Mouse (Mus musculus) macrophage (primary cell): ENCODE measurements around the gene Usp5. TPM values are rescaled to one million over a fixed set of nuclear protein-coding genes. Genes with fewer than 3 reads are reported as not detected.

Experiments
- H3K27ac ChIP-seq: fragments of 350-480 bp; formaldehyde crosslinking; 2 replicates; pipeline ENCODE4 v1.9.0; 2021
- H3K36me3 ChIP-seq: fragments of 350-480 bp; formaldehyde crosslinking; 2 replicates; pipeline ENCODE4 v1.9.0; 2021; ENCODE audit errors: inconsistent target
- H3K4me3 ChIP-seq: fragments of 350-480 bp; formaldehyde crosslinking; 2 replicates; pipeline ENCODE4 v1.9.0; 2021; ENCODE audit errors: inconsistent target
- H3K79me2 ChIP-seq: fragments of 350-480 bp; formaldehyde crosslinking; 2 replicates; pipeline ENCODE4 v1.9.0; 2021; ENCODE audit errors: inconsistent target
- WGBS: methylation state at CpG from one replicate; pipeline ENCODE4 v1.1.7; 2026; ENCODE audit warnings: inconsistent platforms; ENCODE audit not compliant: missing documents; 5-methylcytosine and 5-hydroxymethylcytosine counted together
- polyA plus RNA-seq: library from polyadenylated mRNA; stranded (reverse); fragments of 250-400 nt; gene quantifications from 3 replicates; pipeline ENCODE4 v1.2.4, GENCODE M21; 2018; ENCODE audit warnings: inconsistent platforms

Usp5 gene
- polyA plus RNA-seq, 1 experiment from 2014 or later, result 61.4 TPM

GRCm38 (mm10) chr6:124829799-124830700 lies 766 bp upstream of the Usp5 start:
- peak overlapping the region; percentile 87 for H3K27ac ChIP-seq
- peaks cover 18% of the 10 kb centered on the region for H3K36me3 ChIP-seq
- H3K4me3 ChIP-seq, result peak overlapping the region; percentile 97
- H3K79me2 ChIP-seq, result peaks cover 61% of the 10 kb centered on the region
- WGBS, result under 1% methylated on average over 38 of the region's 38 CpGs

GRCm38 (mm10) chr6:124828101-124828592 lies 1.1 kb downstream of the Usp5 start:
- peak overlapping the region; percentile 87 for H3K27ac ChIP-seq
- peaks cover 37% of the 10 kb centered on the region for H3K36me3 ChIP-seq
- H3K4me3 ChIP-seq, result peak overlapping the region; percentile 97
- peaks cover 61% of the 10 kb centered on the region for H3K79me2 ChIP-seq
- 21% methylated on average over 10 of the region's 10 CpGs for WGBS

- Histone ChIP-seq H3K79me2 (peaks cover 17% of the 10 kb centered on the region), H3K4me3 (no peak overlapping the region), H3K36me3 (peaks cover 80% of the 10 kb centered on the region), H3K27ac (no peak overlapping the region)
- 98% methylated on average over 4 of the region's 4 CpGs for WGBS
Measured at GRCm38 (mm10) chr6:124822049-124822448, 7.2 kb downstream of the Usp5 start.

GRCm38 (mm10) chr6:124820891-124821290 lies 8.4 kb downstream of the Usp5 start:
- Histone ChIP-seq H3K79me2 (peaks cover 6% of the 10 kb centered on the region), H3K27ac (no peak overlapping the region), H3K4me3 (no peak overlapping the region), H3K36me3 (peaks cover 81% of the 10 kb centered on the region)
- 97% methylated on average over 5 of the region's 5 CpGs for WGBS

GRCm38 (mm10) chr6:124817971-124818370 lies 11.3 kb downstream of the Usp5 start:
- peak overlapping the region; percentile 46 for H3K27ac ChIP-seq
- WGBS, result 11% methylated on average over 8 of the region's 8 CpGs
- peaks cover 59% of the 10 kb centered on the region for H3K36me3 ChIP-seq

GRCm38 (mm10) chr6:124817563-124817962 lies 11.7 kb downstream of the Usp5 start:
- 67% methylated on average over 8 of the region's 8 CpGs for WGBS
- Histone ChIP-seq H3K27ac (peak overlapping the region; percentile 32), H3K4me3 (no peak overlapping the region), H3K79me2 (peaks cover 14% of the 10 kb centered on the region), H3K36me3 (peaks cover 55% of the 10 kb centered on the region)

More at GRCm38 (mm10) chr6:124817971-124818370, 11.3 kb downstream of the Usp5 start:
- H3K4me3 ChIP-seq, result no peak overlapping the region
- peaks cover 10% of the 10 kb centered on the region for H3K79me2 ChIP-seq

- 98% methylated on average over 11 of the region's 11 CpGs for WGBS
Measured at GRCm38 (mm10) chr6:124817125-124817524, 12.2 kb downstream of the Usp5 start.

GRCm38 (mm10) chr6:124816611-124817010 lies 12.7 kb downstream of the Usp5 start:
- no peak overlapping the region for H3K27ac ChIP-seq
- WGBS, result 98% methylated on average over 4 of the region's 4 CpGs
- peaks cover 23% of the 10 kb centered on the region for H3K79me2 ChIP-seq
- no peak overlapping the region for H3K4me3 ChIP-seq
- H3K36me3 ChIP-seq, result peaks cover 54% of the 10 kb centered on the region

More at GRCm38 (mm10) chr6:124817125-124817524, 12.2 kb downstream of the Usp5 start:
- peaks cover 54% of the 10 kb centered on the region for H3K36me3 ChIP-seq
- no peak overlapping the region for H3K4me3 ChIP-seq
- H3K27ac ChIP-seq, result no peak overlapping the region
- H3K79me2 ChIP-seq, result peaks cover 18% of the 10 kb centered on the region

- Histone ChIP-seq H3K27ac (no peak overlapping the region), H3K4me3 (no peak overlapping the region), H3K79me2 (peaks cover 37% of the 10 kb centered on the region), H3K36me3 (peaks cover 43% of the 10 kb centered on the region)
- 86% methylated on average over 9 of the region's 9 CpGs for WGBS
Measured at GRCm38 (mm10) chr6:124814858-124815774, 14.2 kb downstream of the Usp5 start.

- peaks cover 36% of the 10 kb centered on the region for H3K36me3 ChIP-seq
- peak overlapping the region; percentile 94; the same call in 1 of the 2 replicates for H3K27ac ChIP-seq
- H3K79me2 ChIP-seq, result peaks cover 44% of the 10 kb centered on the region
- 51% methylated on average over 8 of the region's 8 CpGs for WGBS
- no peak overlapping the region for H3K4me3 ChIP-seq
Measured at GRCm38 (mm10) chr6:124814448-124814847, 14.8 kb downstream of the Usp5 start.

GRCm38 (mm10) chr6:124813933-124814332 lies 15.4 kb downstream of the Usp5 start, which contains the start of gene Tpi1:
TSS of gene Tpi1 (minus strand) at chr6:124814296.
- WGBS, result 1% methylated on average over 22 of the region's 22 CpGs
- Histone ChIP-seq H3K27ac (peak within 1 kb of the TSS; percentile 94), H3K79me2 (peaks cover 49% of the 10 kb centered on the region), H3K36me3 (peaks cover 33% of the 10 kb centered on the region; the same call in 1 of the 2 replicates), H3K4me3 (peak within 1 kb of the TSS; percentile 85)

- H3K36me3 ChIP-seq, result peaks cover 33% of the 10 kb centered on the region; the same call in 1 of the 2 replicates
- peak overlapping the region; percentile 94 for H3K27ac ChIP-seq
- peak overlapping the region; percentile 85 for H3K4me3 ChIP-seq
- under 1% methylated on average over 18 of the region's 18 CpGs for WGBS
- peaks cover 50% of the 10 kb centered on the region for H3K79me2 ChIP-seq
Measured at GRCm38 (mm10) chr6:124813496-124813895, 15.8 kb downstream of the Usp5 start.

GRCm38 (mm10) chr6:124812848-124813247 lies 16.4 kb downstream of the Usp5 start:
- Histone ChIP-seq H3K27ac (peak overlapping the region; percentile 94), H3K4me3 (peak overlapping the region; percentile 85)

More at GRCm38 (mm10) chr6:124812848-124813247, 16.4 kb downstream of the Usp5 start:
- Histone ChIP-seq H3K79me2 (peaks cover 50% of the 10 kb centered on the region), H3K36me3 (peaks cover 33% of the 10 kb centered on the region; the same call in 1 of the 2 replicates)
- 50% methylated on average over 9 of the region's 9 CpGs for WGBS
